28 mouse cellular contexts compared by ENCODE assay signal in genomic region chr1:187918303-187918702, GRCm38 (mm10).
A peak's percentile ranks its signal among the peaks of the same experiment; 100 is the strongest.
DNase-seq lines count a peak whose midpoint lies in the region; ATAC-seq lines count a peak whose summit lies in the region.
"Had no signal": no experiment of that assay in that cellular context is flagged by ENCODE, and none has a peak within 500 bp of the region (broad histone marks: within the 10 kb centered on the region; RNA-seq: fewer than 3 reads in every experiment).

No protein-coding gene starts in this region.

- no peak overlapping the region for H3K4me2 ChIP-seq in forebrain, embryonic 12.5 days
- H3K4me2 ChIP-seq in forebrain, embryonic 15.5 days (replicated peaks): no peak overlapping the region
- H3K4me2 ChIP-seq in kidney, embryonic 14.5 days (replicated peaks; ENCODE audit: low read depth, low read length): no peak overlapping the region
- H3K4me2 ChIP-seq: heart, embryonic 12.5 days; liver, embryonic 12.5 days; midbrain, embryonic 12.5 days; neural tube, embryonic 15.5 days had no signal

- H3K27ac ChIP-seq in forebrain, embryonic 12.5 days: no peak overlapping the region
- H3K27ac ChIP-seq in forebrain, embryonic 15.5 days (replicated peaks): no peak overlapping the region
- no peak overlapping the region for H3K27ac ChIP-seq in kidney, embryonic 14.5 days (ENCODE audit: low read depth, low read length)
- H3K27ac ChIP-seq: heart, adult 2 months; liver, embryonic 12.5 days; midbrain, embryonic 12.5 days; neural tube, embryonic 15.5 days had no signal

- H3K4me3 ChIP-seq in forebrain, embryonic 12.5 days (replicated peaks): no peak overlapping the region
- H3K4me3 ChIP-seq in forebrain, embryonic 15.5 days: no peak overlapping the region
- no peak overlapping the region for H3K4me3 ChIP-seq in kidney, embryonic 14.5 days (ENCODE audit: low read length)
- H3K4me3 ChIP-seq: erythroblast, embryonic 14.5 days; heart, adult 2 months; heart, embryonic 12.5 days; liver, embryonic 12.5 days; midbrain, embryonic 12.5 days; neural tube, embryonic 15.5 days had no signal

- H3K9me3 ChIP-seq in forebrain, embryonic 12.5 days: no peaks in the 10 kb centered on the region
- H3K9me3 ChIP-seq in forebrain, embryonic 15.5 days: no peaks in the 10 kb centered on the region
- H3K9me3 ChIP-seq in kidney, embryonic 14.5 days (ENCODE audit: control insufficient read depth, low read length): no peaks in the 10 kb centered on the region
- H3K9me3 ChIP-seq: heart, embryonic 12.5 days; liver, embryonic 12.5 days; midbrain, embryonic 12.5 days; neural tube, embryonic 15.5 days had no signal

- no peak for DNase-seq in kidney, postnatal 10 days
- DNase-seq in Muller cell, postnatal 12 days (ENCODE audit: inconsistent ontology term): peak; percentile 42
- peak; percentile 65 for DNase-seq in retina, embryonic 14.5 days (ENCODE audit: low spot score)
- DNase-seq in testis, postnatal 14 days (ENCODE audit: low spot score): no peak
- DNase-seq: adrenal gland, postnatal 10 days; cerebellum, adult 11-12 months; cerebellum, adult 9-11 months; kidney, adult 2 months; kidney, postnatal 4 days; left cerebral cortex, postnatal 4 days; liver, postnatal 0 days; lung, postnatal 36 days; right cerebral cortex, adult 18-20 months; spleen, adult 18-20 months; thymus, adult 18-20 months; thymus, postnatal 25 days had no signal

- ATAC-seq in forebrain, embryonic 12.5 days (ENCODE audit: low FRiP score): peak; percentile 65; the same call in 1 of the 2 replicates
- no peak for ATAC-seq in forebrain, embryonic 15.5 days (replicated peaks)
- ATAC-seq in kidney, embryonic 14.5 days (ENCODE audit: low FRiP score, low TSS enrichment): peak; percentile 72
- ATAC-seq: hindbrain, embryonic 16.5 days; liver, embryonic 12.5 days; liver, postnatal 0 days; Patski had no signal

- H3K9ac ChIP-seq in forebrain, embryonic 12.5 days: no peak overlapping the region
- H3K9ac ChIP-seq in forebrain, embryonic 15.5 days (replicated peaks): no peak overlapping the region
- H3K9ac ChIP-seq in kidney, embryonic 14.5 days (ENCODE audit: low read depth, low read length): no peak overlapping the region
- H3K9ac ChIP-seq: heart, embryonic 12.5 days; liver, embryonic 12.5 days; liver, postnatal 0 days; midbrain, embryonic 12.5 days; neural tube, embryonic 15.5 days had no signal

- peaks cover 11% of the 10 kb centered on the region for H3K4me1 ChIP-seq in forebrain, embryonic 12.5 days
- H3K4me1 ChIP-seq in forebrain, embryonic 15.5 days: peaks cover 7% of the 10 kb centered on the region; the same call in 1 of the 2 replicates
- no peaks in the 10 kb centered on the region for H3K4me1 ChIP-seq in kidney, embryonic 14.5 days (ENCODE audit: control insufficient read depth, insufficient read depth, low read length)
- H3K4me1 ChIP-seq: liver, embryonic 12.5 days; neural tube, embryonic 15.5 days had no signal

- peaks cover 11% of the 10 kb centered on the region for H3K27me3 ChIP-seq in forebrain, embryonic 12.5 days
- H3K27me3 ChIP-seq in forebrain, embryonic 15.5 days: no peaks in the 10 kb centered on the region
- no peaks in the 10 kb centered on the region for H3K27me3 ChIP-seq in kidney, embryonic 14.5 days (ENCODE audit: control insufficient read depth, insufficient read depth, low read length)
- H3K27me3 ChIP-seq: heart, embryonic 12.5 days; liver, embryonic 12.5 days; midbrain, embryonic 12.5 days; neural tube, embryonic 15.5 days; Patski had no signal

- WGBS in forebrain, embryonic 12.5 days: 26% methylated on average over 6 of the region's 6 CpGs
- WGBS in forebrain, embryonic 15.5 days: 16% methylated on average over 6 of the region's 6 CpGs
- WGBS in kidney, embryonic 14.5 days: 52% methylated on average over 6 of the region's 6 CpGs

- no peaks in the 10 kb centered on the region for H3K36me3 ChIP-seq in forebrain, embryonic 12.5 days (replicated peaks)
- no peaks in the 10 kb centered on the region for H3K36me3 ChIP-seq in forebrain, embryonic 15.5 days
- H3K36me3 ChIP-seq in kidney, embryonic 14.5 days (ENCODE audit: control insufficient read depth, insufficient read depth, low read length): no peaks in the 10 kb centered on the region
- H3K36me3 ChIP-seq: G1E; heart, embryonic 12.5 days; liver, embryonic 12.5 days; midbrain, embryonic 12.5 days; neural tube, embryonic 15.5 days had no signal

Comparison
In these comparisons a context has a peak if more than half of its experiments do, and no peak if none do; other contexts are left out.
1. DNase-seq: peak in Muller cell, postnatal 12 days (single experiment) and retina, embryonic 14.5 days (single experiment); none in kidney, postnatal 10 days (single experiment) and testis, postnatal 14 days (single experiment).